Mouse (Mus musculus) erythroblast, embryonic 14.5 days (primary cell): ENCODE measurements around the gene Rnft2. TPM values are rescaled to one million over a fixed set of nuclear protein-coding genes. Genes with fewer than 3 reads are reported as not detected.

ENCODE experiments used
- H3K27me3 ChIP-seq: 2 replicates; pipeline ENCODE4 v1.6.1; 2012; ENCODE audit warnings: inconsistent platforms; ENCODE audit not compliant: control insufficient read depth
- H3K36me3 ChIP-seq: 2 replicates; pipeline ENCODE4 v1.6.1; 2012; ENCODE audit warnings: mild to moderate bottlenecking, inconsistent platforms; ENCODE audit not compliant: control insufficient read depth
- H3K4me1 ChIP-seq: 2 replicates; pipeline ENCODE4 v1.6.1; 2012; ENCODE audit warnings: inconsistent platforms; ENCODE audit not compliant: control insufficient read depth
- H3K4me3 ChIP-seq: replicated peaks from 2 replicates; pipeline ENCODE3; 2012; ENCODE audit warnings: moderate library complexity, mild to moderate bottlenecking, inconsistent platforms
- H3K9me3 ChIP-seq: 2 replicates; pipeline ENCODE4 v1.6.1; 2012; ENCODE audit warnings: low read length, inconsistent platforms, mixed read lengths; ENCODE audit not compliant: control insufficient read depth
- GATA1 ChIP-seq: IDR thresholded peaks from 2 replicates; pipeline ENCODE4 v1.6.1; 2012; ENCODE audit warnings: low read length, inconsistent platforms, mixed read lengths
- TAL1 ChIP-seq: IDR thresholded peaks from 3 replicates; pipeline ENCODE4 v1.6.1; 2012; ENCODE audit warnings: low read length, inconsistent platforms, mixed read lengths
- polyA plus RNA-seq: library from polyadenylated mRNA; stranded (reverse); fragments of >175 nt; gene quantifications from 2 replicates; pipeline ENCODE4 v1.2.3, GENCODE M21; 2012

Rnft2 gene
- polyA plus RNA-seq, 1 experiment, result not detected

DNA sequence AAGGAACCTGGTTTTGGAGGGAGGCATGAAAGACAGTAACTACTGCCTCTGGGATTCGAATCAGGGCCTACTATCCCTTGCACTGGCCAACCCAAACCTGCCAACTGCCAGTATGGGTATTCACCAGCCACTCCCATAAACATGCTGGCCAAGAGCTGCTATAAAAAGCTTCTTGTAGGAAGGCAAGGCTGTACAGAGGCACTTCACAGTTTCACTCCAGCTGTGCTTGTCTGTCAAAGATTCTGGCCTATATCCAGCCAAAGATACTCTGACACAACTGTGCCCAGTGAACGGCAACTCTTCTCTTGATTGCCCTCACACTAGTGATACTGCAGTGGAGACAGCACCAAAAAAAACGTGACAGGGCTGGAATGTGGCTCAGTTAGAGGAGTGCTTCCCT lies 95.2 kb downstream of the Rnft2 start:
- H3K27me3 ChIP-seq, result no peaks in the 10 kb centered on the region
- H3K9me3 ChIP-seq, result no peaks in the 10 kb centered on the region
- H3K36me3 ChIP-seq, result peaks cover 46% of the 10 kb centered on the region
- TF ChIP-seq TAL1 (no peak), GATA1 (no peak)
- H3K4me1 ChIP-seq, result peaks cover 14% of the 10 kb centered on the region
- no peak overlapping the region for H3K4me3 ChIP-seq

DNA sequence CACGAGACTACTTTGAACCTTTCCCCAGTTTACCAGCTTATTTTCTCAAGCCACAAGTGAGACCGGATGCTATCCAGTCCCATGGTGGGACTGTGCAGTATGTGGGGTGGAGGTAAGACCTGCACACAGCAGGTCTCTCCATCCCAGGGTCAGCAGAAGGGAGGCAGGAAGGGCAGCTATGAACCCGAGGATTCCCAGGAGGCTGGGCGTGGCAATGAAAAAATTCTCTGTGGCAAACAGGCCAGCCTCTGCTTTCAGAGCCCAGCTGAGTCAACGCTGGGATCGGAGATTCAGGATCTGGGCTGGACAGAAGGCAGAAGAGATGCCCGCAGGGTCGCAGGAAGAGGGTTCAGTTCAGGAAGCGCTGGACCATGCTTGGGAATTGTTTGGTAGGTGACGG lies 97.7 kb downstream of the Rnft2 start:
- peaks cover 47% of the 10 kb centered on the region for H3K36me3 ChIP-seq
- no peaks in the 10 kb centered on the region for H3K27me3 ChIP-seq
- H3K9me3 ChIP-seq, result no peaks in the 10 kb centered on the region
- no peaks in the 10 kb centered on the region for H3K4me1 ChIP-seq
- H3K4me3 ChIP-seq, result no peak overlapping the region
- TF ChIP-seq TAL1 (no peak), GATA1 (no peak)

DNA sequence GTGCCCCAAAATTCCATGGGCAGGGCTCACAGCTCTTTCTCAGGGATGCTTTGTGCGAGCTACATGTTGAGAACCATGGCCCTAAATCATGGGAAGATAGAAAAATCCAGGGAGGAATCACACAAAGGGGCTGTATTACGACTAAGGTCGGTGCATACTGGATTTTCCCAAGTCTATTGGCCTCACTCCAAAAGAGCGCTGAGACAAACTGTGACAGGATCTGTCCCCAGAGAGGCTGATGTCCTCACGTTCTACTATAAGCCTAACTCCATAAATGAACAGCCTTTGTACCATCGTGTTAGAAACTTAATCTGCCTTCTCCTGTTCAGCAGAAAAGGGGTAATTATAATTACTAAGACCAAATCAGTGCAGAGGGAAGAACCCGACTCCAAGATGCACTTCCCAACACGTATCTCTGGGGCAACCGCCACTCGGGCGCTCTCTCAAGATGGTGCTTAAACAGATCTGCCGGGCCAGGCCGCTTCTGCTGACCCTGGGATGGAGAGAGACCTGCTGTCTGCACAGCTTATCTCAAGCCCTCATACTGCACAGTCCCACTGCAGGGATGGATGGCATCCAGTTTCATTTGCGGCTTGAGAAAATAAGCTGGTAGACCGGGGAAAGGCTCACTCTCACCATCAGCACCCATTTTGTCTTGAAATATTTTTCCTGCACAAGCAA lies 98.8 kb downstream of the Rnft2 start:
- no peak for TF ChIP-seq GATA1
- no peak for TF ChIP-seq TAL1
- Histone ChIP-seq H3K4me1 (no peaks in the 10 kb centered on the region), H3K36me3 (peaks cover 51% of the 10 kb centered on the region), H3K9me3 (no peaks in the 10 kb centered on the region), H3K4me3 (no peak overlapping the region), H3K27me3 (no peaks in the 10 kb centered on the region)

- Histone ChIP-seq H3K36me3 (peaks cover 54% of the 10 kb centered on the region), H3K27me3 (no peaks in the 10 kb centered on the region), H3K4me3 (no peak overlapping the region), H3K4me1 (no peaks in the 10 kb centered on the region), H3K9me3 (no peaks in the 10 kb centered on the region)
- TF ChIP-seq GATA1, result no peak
- no peak for TF ChIP-seq TAL1
Observed at GRCm38 (mm10) chr5:118145458-118145857, 99.5 kb downstream of the Rnft2 start.

- H3K36me3 ChIP-seq, result peaks cover 56% of the 10 kb centered on the region
- TF ChIP-seq TAL1, result no peak
- TF ChIP-seq GATA1, result no peak
- H3K4me3 ChIP-seq, result no peak overlapping the region
- H3K4me1 ChIP-seq, result no peaks in the 10 kb centered on the region
- no peaks in the 10 kb centered on the region for H3K9me3 ChIP-seq
- no peaks in the 10 kb centered on the region for H3K27me3 ChIP-seq
Observed at GRCm38 (mm10) chr5:118144770-118145169, 100.1 kb downstream of the Rnft2 start.

DNA sequence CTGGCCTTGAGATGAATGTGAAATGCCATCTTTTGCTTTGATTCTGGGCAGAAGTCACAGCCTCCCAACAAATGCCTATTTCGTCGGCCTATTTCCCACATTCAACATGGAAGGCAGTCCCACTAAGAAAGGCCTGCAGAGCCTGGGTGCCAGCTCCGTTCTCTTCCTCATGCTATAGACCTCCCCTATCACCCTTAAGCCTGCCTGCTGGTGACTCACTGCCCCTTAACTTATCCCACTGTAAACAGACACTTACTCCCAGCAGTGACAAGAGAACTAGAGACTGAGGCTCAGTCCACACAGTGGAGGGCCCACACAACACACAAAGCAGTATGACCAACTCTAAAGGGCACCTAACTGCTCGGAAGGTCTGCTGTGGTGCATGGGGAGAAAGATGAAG lies 100.6 kb downstream of the Rnft2 start:
- no peaks in the 10 kb centered on the region for H3K27me3 ChIP-seq
- H3K4me3 ChIP-seq, result no peak overlapping the region
- no peaks in the 10 kb centered on the region for H3K9me3 ChIP-seq
- no peak for TF ChIP-seq GATA1
- no peak for TF ChIP-seq TAL1
- no peaks in the 10 kb centered on the region for H3K4me1 ChIP-seq
- peaks cover 55% of the 10 kb centered on the region for H3K36me3 ChIP-seq

- no peaks in the 10 kb centered on the region for H3K4me1 ChIP-seq
- peaks cover 61% of the 10 kb centered on the region for H3K36me3 ChIP-seq
- H3K9me3 ChIP-seq, result no peaks in the 10 kb centered on the region
- H3K4me3 ChIP-seq, result no peak overlapping the region
- no peak for TF ChIP-seq GATA1
- TF ChIP-seq TAL1, result no peak
- H3K27me3 ChIP-seq, result no peaks in the 10 kb centered on the region
Observed at GRCm38 (mm10) chr5:118143211-118144026, 101.5 kb downstream of the Rnft2 start.

DNA sequence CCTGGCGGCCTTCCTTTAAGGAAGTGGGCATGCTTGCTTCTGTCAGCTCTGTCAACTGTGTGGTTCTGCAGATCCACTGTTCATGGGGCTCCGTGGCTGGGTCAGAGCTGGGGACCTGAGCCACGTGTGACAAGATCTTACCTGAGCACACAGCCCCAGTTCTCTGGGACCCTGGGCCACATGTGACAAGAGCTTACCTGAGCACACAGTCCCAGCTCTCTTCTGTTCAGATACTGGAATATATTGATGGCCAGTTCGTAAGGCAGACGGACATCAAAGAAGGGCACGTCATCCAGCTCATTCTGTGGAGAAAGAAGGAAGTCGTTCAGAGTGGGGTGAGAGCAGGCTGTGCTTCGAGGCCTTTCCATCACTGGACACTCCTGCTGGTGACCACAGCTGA lies 102.4 kb downstream of the Rnft2 start:
- Histone ChIP-seq H3K36me3 (peaks cover 67% of the 10 kb centered on the region), H3K9me3 (no peaks in the 10 kb centered on the region), H3K4me1 (no peaks in the 10 kb centered on the region), H3K27me3 (no peaks in the 10 kb centered on the region), H3K4me3 (no peak overlapping the region)
- TF ChIP-seq TAL1 (no peak), GATA1 (no peak)

Other genes starting within 250 kb of the Rnft2 start
- 0.04 and 0.13 TPM in 2 replicates for gene Tesc, start 217.4 kb downstream of the Rnft2 start, polyA plus RNA-seq
- gene Fbxw8, start 89.7 kb downstream of the Rnft2 start, polyA plus RNA-seq, result 1.4 and 1.6 TPM in 2 replicates
- gene Hrk, start 80.5 kb downstream of the Rnft2 start, polyA plus RNA-seq, result not detected in 2 replicates
- 0.01 TPM in 1 of 2 replicates, not detected in the other for gene 2410131K14Rik, start 111 bp upstream of the Rnft2 start, polyA plus RNA-seq